Mouse (Mus musculus): ENCODE results near the gene Colec11.

GRCm38 (mm10) chr12:28603494-28603893 lies 19.7 kb downstream of the Colec11 start:
- TF ChIP-seq POLR2A (IDR thresholded peaks at IDR 0.05; ENCODE audit: low read depth, low read length) (no peak), CTCF (IDR thresholded peaks at IDR 0.05; ENCODE audit: borderline replicate concordance, insufficient read depth, low read length) (no peak)
